Mouse (Mus musculus) mouse embryonic stem cell (cell line): Measurements from ENCODE around the gene Zmynd15.
"Not testable (repeated sequence)": the region's sequence is repeated elsewhere in the genome, so short reads cannot be mapped to it uniquely, and the experiment has no call there.

Experiments
- in situ Hi-C, 2 experiments: fragments of 300-500 bp; cut with MboI; formaldehyde crosslinking; loops; 1 replicate in 1 of 2; 3 replicates in 1 of 2; pipeline ENCODE4 v1.14.3; 2019 to 2020; ENCODE audit warnings: low sequenced_read_pairs in 2 of 2, low pct_unique_long_range_greater_than_20kb in 1 of 2, mixed read lengths in 1 of 2; ENCODE audit not compliant: unreplicated experiment in 1 of 2

Zmynd15 gene

DNA sequence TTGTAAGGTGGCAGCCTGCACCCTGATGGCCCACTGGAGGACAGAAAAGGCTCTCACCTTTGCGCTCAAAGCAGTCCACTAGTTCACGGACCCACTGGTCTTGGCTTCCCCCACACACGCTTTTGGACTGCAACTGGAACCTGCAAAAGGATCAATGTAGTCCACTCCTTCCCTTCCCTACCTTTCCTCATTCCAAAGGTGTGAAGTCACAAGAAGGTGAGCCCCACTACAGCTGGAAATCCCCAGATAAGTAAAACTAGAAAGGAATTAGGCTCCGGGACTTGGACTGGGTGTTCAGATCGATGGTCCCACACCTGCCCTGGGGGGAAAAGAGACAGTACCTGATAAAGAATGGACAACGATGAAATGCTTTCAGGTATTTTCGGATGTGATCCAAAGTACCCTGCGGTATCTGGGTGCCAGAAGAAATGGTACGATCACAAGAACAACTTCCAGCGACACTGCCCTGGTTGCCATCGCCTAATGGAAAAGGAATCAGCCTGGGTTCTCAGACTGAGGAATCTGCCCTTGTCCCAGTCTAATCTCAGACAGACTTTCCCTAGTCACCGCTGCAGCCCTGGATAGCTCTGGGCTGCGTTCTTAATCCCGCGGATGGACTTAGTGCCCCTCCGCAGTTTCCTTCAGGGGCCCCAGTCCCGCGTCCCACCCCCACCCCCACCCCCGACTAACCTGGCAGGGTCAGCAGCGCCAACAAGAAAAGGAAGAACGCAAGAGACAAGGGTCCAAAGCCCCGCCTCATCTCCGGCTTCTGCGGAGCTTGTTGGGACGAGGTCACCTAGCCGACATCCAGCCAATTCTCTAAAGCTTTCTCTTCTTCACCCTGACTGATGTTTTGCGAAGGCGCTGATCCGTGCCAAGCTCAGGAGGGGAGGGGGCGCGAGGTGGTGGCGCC, at the start of gene Zmynd15:
Zmynd15 (plus strand) TSS at position 746 of the 913 bp plus-strand sequence.
- in situ Hi-C loops = no loop called here

DNA sequence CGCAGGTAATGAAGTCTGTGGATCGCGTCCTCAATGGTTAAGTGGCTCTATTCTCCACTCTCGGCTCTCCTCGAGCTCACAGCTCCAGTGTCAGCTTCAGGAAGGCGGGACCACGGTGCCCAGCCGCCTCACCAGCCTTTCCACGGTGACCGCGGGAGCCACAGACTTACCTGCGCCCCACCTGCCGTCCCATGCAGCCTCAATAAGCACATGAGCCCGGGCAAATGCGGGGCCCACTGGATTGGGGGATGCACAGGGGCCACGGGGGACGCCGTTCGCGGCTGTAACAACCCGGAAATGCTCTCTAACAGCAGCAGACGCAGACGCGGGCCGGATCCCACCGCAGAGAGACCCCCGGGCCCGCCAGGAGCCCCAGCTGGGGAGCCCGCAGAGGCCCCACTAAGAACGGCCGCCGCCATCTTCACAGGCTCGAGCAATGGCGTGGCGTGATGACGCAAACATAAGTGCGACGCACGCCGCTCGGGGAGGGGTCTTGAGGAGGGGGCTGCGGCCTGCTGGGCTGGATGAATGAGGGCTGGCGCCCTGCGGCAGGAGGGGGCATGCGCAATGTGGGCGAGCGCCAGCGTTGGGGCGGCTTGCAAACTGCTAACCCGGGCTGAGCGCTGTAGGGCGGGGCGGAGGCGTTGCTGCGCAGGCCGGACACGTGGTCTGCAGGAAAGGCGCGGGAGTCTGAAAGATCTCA, 49.5 kb upstream of the Zmynd15 start, which contains the start of gene Pelp1:
Pelp1 (minus strand) TSS at position 438 of the 703 bp plus-strand sequence.
- in situ Hi-C loops = loop anchor here (10.0 to 25.0 kb wide), 2 partner anchors 203 to 205 kb away; partner anchors contain the start of genes 4930544D05Rik (in 2 of the 2) and Chrne (in 2 of the 2)

DNA sequence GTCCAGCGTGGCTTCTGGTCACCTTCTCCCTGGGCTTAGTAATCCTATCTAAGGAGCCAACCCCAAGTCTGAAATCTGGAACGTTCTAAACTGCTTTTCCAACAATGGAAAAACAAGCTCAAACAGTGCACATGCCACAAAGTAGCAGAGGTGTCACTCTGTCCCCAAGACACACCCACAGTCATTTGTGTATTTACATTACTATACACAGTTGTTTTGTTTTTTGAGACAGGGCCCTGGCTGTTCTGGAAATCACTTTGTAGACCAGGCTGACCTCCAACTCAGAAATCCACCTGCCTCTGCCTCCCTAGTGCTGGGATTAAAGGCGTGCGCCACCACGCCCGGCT, 49.0 kb upstream of the Zmynd15 start:
- in situ Hi-C loops = loop anchor here (10.0 to 25.0 kb wide), 2 partner anchors 202 to 205 kb away; partner anchors contain the start of genes 4930544D05Rik (in 2 of the 2) and Chrne (in 2 of the 2)

GRCm38 (mm10) chr11:70412591-70412990, 46.6 kb upstream of the Zmynd15 start:
- in situ Hi-C loops = loop anchor here (10.0 to 25.0 kb wide), 2 partner anchors 200 to 202 kb away; partner anchors contain the start of genes 4930544D05Rik (in 2 of the 2) and Chrne (in 2 of the 2)

GRCm38 (mm10) chr11:70413961-70414360, 45.3 kb upstream of the Zmynd15 start:
- in situ Hi-C loops = loop anchor here (10.0 to 25.0 kb wide), 2 partner anchors 198 to 201 kb away; partner anchors contain the start of genes 4930544D05Rik (in 2 of the 2) and Chrne (in 2 of the 2)

GRCm38 (mm10) chr11:70418199-70418598, 41.0 kb upstream of the Zmynd15 start:
- in situ Hi-C loops = loop anchor here (5.0 to 25.0 kb wide), 3 partner anchors 84 to 197 kb away; partner anchors contain the start of genes 4930544D05Rik (in 2 of the 2) and Chrne (in 2 of the 2)

DNA sequence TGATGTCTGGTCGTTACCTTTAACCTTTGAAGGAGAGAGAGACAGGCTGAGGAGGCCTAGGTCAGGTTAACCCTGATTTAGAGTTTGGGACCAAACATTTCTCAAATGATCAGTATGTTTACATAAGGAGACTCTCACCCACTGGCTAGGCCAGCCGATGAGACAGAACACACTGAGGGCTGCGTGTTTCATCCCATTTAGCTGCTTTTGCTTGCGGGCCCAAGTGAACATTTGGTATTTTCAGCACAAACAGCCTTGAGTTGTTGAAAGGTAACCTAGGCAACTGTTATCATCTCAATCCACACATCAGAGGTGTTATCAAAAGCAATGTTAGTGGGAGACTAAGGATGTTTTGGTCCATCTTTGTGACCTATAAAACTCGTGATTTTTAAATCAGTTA, 39.7 kb upstream of the Zmynd15 start:
- in situ Hi-C loops = loop anchor here (5.0 to 25.0 kb wide), 3 partner anchors 83 to 195 kb away; partner anchors contain the start of genes 4930544D05Rik (in 2 of the 2) and Chrne (in 2 of the 2)

- in situ Hi-C loops = not testable (repeated sequence)
Observed at GRCm38 (mm10) chr11:70426598-70426997, 32.6 kb upstream of the Zmynd15 start.

GRCm38 (mm10) chr11:70431574-70431973, 27.7 kb upstream of the Zmynd15 start:
- in situ Hi-C loops = no loop called here

GRCm38 (mm10) chr11:70432048-70432894, 27.0 kb upstream of the Zmynd15 start, which contains the start of gene Arrb2:
Gene Arrb2 (plus strand): TSS chr11:70432635.
- in situ Hi-C loops = no loop called here

DNA sequence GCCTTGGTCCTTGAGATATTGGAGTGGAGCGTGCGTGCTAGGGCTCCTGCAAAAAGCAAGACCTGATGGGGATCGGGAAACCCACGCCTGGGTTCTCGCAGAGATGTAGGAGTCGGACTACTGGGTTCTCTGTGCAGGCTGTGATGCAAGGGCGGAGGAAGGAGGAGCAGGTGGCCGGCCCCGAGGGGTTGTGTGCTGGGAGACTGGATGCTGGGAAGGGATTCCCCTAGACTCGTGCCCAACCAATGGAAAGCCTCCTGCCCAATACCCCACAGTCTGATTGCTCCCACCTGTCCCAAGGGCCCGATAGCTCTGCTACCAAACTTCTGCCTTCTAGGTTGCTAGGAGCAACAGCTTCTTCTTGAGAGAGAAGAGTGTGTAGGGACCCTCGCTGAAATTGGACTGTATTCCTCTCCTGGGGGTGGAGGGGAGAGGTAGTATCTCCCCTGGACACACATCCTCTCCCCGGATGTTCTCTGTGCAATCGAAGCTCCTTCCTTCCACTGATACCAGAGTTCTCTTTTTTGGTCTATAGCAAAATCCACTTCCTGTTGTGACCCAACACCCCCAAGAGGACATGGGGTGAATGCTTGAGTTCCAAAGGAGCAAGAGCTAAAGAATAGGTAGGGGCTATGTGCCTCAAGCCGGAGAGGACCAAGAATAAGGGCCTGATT, 26.2 kb upstream of the Zmynd15 start:
- in situ Hi-C loops = no loop called here

DNA sequence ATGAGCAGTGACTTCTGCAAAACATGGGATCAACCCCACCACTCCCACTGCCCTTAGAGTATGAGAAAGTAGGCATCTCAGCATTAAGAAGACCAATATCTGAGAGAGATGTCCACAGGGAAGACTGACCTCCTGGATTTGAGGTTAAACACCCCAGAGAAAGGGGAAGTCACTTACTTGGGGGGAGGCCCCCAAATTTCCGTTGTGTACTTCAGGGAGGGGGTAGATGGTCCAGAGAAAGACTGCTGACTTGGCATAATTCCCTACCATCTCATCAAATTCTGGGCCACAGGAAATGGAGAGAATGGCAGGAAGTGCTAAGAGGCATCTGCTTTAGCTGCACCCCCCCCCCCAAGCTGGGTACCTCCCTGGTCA, 25.7 kb upstream of the Zmynd15 start:
- in situ Hi-C loops = no loop called here

DNA sequence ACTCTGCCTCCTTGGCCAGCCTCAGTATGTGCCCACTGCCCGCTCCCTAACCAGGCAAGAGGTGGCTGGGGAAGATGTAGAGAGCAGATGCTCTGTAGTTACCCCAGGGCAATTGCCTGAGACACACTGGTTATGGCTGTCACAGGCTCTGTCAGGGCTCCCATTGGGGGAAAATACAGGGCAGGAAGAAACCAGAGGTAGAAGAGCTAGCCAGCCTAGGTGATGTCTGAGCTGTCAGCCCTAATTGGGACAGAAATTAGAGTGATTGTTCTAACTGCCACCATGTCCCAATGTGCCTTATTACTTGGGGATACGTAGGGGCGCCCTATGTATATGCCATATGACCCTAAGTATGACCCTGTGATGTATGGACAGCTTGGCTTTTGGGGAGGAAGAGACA, 25.3 kb upstream of the Zmynd15 start:
- in situ Hi-C loops = no loop called here

GRCm38 (mm10) chr11:70435476-70435875, 23.8 kb upstream of the Zmynd15 start:
- in situ Hi-C loops = no loop called here

- in situ Hi-C loops = no loop called here
Observed at GRCm38 (mm10) chr11:70437426-70437825, 21.8 kb upstream of the Zmynd15 start.

DNA sequence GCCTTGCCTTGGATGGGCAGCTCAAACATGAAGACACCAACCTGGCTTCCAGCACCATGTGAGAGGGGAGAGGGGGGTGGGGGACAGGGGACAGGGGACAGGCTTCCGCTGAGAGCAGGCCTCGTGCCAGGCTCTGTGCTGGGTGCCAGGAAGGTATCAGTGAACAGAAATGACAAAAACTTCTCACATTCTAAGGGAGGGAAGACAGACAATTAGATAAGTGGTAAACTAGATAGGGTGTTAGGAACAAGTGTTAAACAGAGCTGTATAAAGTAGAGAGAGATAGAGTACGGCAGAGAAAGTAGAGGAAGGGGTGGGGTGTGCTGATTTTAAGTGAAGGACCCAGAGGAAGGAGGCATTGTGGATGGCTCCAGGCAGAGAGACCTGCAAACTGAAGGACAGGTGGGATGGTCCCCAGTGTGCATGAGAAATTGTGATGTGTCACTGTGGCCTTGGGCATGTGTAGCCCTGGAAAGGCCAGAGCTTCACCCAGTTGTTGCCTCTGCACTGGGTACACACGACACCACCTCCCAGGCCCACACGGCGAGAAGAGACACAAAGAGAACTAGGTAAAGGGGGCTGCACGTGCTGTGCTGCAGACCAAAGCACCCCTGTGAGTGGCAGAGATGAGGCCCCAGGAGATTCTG, 20.4 kb upstream of the Zmynd15 start:
- in situ Hi-C loops = no loop called here

GRCm38 (mm10) chr11:70440637-70441036, 18.6 kb upstream of the Zmynd15 start:
- in situ Hi-C loops = no loop called here
